Comparison of ENCODE assay signal across 8 mouse cellular contexts in genomic region chr8:123062721-123063120, GRCm38 (mm10). TPM values are rescaled to one million over a fixed set of nuclear protein-coding genes. Genes with fewer than 3 reads are reported as not detected.
DNase-seq lines count a peak whose midpoint lies in the region; ATAC-seq and TF ChIP-seq lines count a peak whose summit lies in the region.

Gene Spg7, plus strand, starts transcription at chr8:123062942.

- peaks cover 9% of the 10 kb centered on the region for H3K4me1 ChIP-seq in kidney, postnatal 0 days (replicated peaks; ENCODE audit: insufficient read depth, low read length)
- H3K4me1 ChIP-seq in midbrain, embryonic 12.5 days = peaks cover 27% of the 10 kb centered on the region

- no peak for DNase-seq in kidney, postnatal 0 days (ENCODE audit: low spot score)
- no peak for DNase-seq in kidney, postnatal 10 days
- DNase-seq in adrenal gland, postnatal 4 days (ENCODE audit: low spot score in 2 of 2) = no peak
- no peak for DNase-seq in gastrocnemius, postnatal 4 days (ENCODE audit: low spot score in 2 of 2)
- DNase-seq in large intestine, adult 2 months (ENCODE audit: low read depth, low spot score) = no peak
- no peak for DNase-seq in spleen, adult 18-20 months
- no peak for DNase-seq in urinary bladder, postnatal 36 days (ENCODE audit: low spot score in 2 of 2)

- 75% methylated on average over 7 of the region's 7 CpGs for WGBS in kidney, postnatal 0 days
- 61% methylated on average over 7 of the region's 7 CpGs for WGBS in large intestine, adult 2 months
- WGBS in midbrain, embryonic 12.5 days = 72% methylated on average over 7 of the region's 7 CpGs

- no peaks in the 10 kb centered on the region for H3K9me3 ChIP-seq in kidney, postnatal 0 days (replicated peaks; ENCODE audit: low read length)
- no peaks in the 10 kb centered on the region for H3K9me3 ChIP-seq in midbrain, embryonic 12.5 days

- no peak for ATAC-seq in kidney, postnatal 0 days (replicated peaks; ENCODE audit: low FRiP score, low read depth)
- ATAC-seq in midbrain, embryonic 12.5 days (ENCODE audit: low FRiP score, low read depth) = no peak

- 0 out of 2 replicates have a peak, but pooled peaks cover 6% of the 10 kb centered on the region for H3K36me3 ChIP-seq in kidney, postnatal 0 days (ENCODE audit: insufficient read depth, low read length)
- H3K36me3 ChIP-seq in midbrain, embryonic 12.5 days = no peaks in the 10 kb centered on the region; the same call in 1 of the 2 replicates

- H3K27me3 ChIP-seq in kidney, postnatal 0 days (ENCODE audit: insufficient read depth, low read length) = no peaks in the 10 kb centered on the region
- no peaks in the 10 kb centered on the region for H3K27me3 ChIP-seq in midbrain, embryonic 12.5 days

- H3K4me2 ChIP-seq in kidney, postnatal 0 days (ENCODE audit: low read length) = no peak within 1 kb of the TSS
- H3K4me2 ChIP-seq in midbrain, embryonic 12.5 days (replicated peaks) = no peak within 1 kb of the TSS

- H3K9ac ChIP-seq in kidney, postnatal 0 days (ENCODE audit: low read depth, low read length) = no peak within 1 kb of the TSS
- H3K9ac ChIP-seq in midbrain, embryonic 12.5 days (replicated peaks) = no peak within 1 kb of the TSS

- H3K27ac ChIP-seq in kidney, postnatal 0 days = no peak within 1 kb of the TSS
- no peak within 1 kb of the TSS for H3K27ac ChIP-seq in midbrain, embryonic 12.5 days (replicated peaks)

- no peak within 1 kb of the TSS for H3K4me3 ChIP-seq in kidney, postnatal 0 days (replicated peaks; ENCODE audit: low read depth, low read length)
- H3K4me3 ChIP-seq in midbrain, embryonic 12.5 days = no peak within 1 kb of the TSS

- no peak for TF ChIP-seq CTCF in kidney, postnatal 0 days (IDR thresholded peaks at IDR 0.05; ENCODE audit: low read depth)

RNA-seq across cellular contexts. Expression of gene Spg7, which starts in this region (rescaled TPM):
- polyA plus RNA-seq in kidney, postnatal 0 days (2015; fragmentation: Nextera tagmentation; extraction: Ambion mirVana) = 49.6 and 54.0 TPM in 2 replicates
- total RNA-seq in adrenal gland, postnatal 4 days (2021) = 10 to 100 TPM; 67.6 to 72.6 TPM
- total RNA-seq in gastrocnemius, postnatal 4 days (2021) = 10 to 100 TPM; 61.0 to 63.2 TPM
- polyA plus RNA-seq in large intestine, adult 2 months (2012; rRNA removed) = 70.5 and 105 TPM in 2 replicates
- polyA plus RNA-seq in midbrain, embryonic 12.5 days (2016; fragmentation: Nextera tagmentation; extraction: Ambion mirVana) = 58.7 and 67.9 TPM in 2 replicates
